Mouse (Mus musculus) spleen, adult 12 weeks (tissue): ENCODE results near the gene Prx.
"Not testable (repeated sequence)": the region's sequence is repeated elsewhere in the genome, so short reads cannot be mapped to it uniquely, and the experiment has no call there.

ENCODE experiments used
- DNase-seq: peaks from one replicate; pipeline ENCODE4 v3.0.0; 2022; ENCODE audit warnings: low spot score

Gene Prx

DNA sequence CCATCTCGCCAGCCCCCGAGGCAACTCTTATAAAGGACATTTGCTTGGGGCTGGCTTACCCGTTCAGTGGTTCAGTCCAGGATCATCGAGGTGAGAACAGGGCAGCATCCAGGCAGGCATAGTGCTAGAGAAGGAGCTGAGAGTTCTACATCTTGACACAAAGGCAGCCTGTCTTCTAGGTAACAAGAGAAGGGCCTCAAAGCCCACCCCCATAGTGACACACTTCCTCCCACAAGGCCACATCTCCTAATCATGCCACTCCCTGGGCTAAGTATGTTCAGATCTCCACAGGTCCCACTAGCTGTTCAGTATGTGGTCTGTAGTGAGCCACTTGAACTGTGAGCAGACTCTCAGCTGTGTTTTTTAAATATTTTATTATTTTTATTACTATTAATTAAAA, 15.3 kb upstream of the Prx start:
- DNase-seq, result no peak

DNA sequence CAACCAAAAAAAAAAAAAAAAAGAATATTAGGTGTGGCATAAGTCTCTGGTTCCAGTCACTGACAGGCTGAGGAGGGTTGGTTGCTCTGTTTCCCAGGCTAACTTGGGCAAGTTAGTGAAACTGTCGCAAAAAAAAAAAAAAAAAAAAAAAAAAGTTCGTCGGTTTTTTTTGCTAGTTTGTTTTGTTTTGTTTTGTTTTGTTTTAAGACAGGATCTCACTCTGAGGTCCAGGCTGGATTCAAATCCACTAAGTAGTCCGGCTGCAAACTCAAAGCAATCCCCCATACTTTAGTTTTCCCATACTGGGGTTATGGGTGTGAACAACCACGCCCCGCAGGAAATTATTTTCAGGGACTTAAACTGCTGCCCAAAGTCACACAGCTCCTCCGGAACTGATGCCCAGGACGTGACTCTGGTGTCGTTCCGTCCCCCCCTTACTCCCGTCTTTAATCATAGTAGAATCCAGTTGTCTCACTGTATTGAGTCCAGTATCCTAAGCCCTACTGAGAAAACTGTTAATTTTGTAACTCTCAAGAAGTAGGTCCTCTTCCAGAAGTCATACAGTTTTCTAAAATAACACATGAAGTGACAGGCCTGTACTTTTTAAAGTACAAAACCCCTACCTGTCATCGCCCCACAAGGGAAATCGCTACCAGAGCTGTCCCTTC, 12.9 kb upstream of the Prx start:
- DNase-seq, result peak; percentile 34

DNA sequence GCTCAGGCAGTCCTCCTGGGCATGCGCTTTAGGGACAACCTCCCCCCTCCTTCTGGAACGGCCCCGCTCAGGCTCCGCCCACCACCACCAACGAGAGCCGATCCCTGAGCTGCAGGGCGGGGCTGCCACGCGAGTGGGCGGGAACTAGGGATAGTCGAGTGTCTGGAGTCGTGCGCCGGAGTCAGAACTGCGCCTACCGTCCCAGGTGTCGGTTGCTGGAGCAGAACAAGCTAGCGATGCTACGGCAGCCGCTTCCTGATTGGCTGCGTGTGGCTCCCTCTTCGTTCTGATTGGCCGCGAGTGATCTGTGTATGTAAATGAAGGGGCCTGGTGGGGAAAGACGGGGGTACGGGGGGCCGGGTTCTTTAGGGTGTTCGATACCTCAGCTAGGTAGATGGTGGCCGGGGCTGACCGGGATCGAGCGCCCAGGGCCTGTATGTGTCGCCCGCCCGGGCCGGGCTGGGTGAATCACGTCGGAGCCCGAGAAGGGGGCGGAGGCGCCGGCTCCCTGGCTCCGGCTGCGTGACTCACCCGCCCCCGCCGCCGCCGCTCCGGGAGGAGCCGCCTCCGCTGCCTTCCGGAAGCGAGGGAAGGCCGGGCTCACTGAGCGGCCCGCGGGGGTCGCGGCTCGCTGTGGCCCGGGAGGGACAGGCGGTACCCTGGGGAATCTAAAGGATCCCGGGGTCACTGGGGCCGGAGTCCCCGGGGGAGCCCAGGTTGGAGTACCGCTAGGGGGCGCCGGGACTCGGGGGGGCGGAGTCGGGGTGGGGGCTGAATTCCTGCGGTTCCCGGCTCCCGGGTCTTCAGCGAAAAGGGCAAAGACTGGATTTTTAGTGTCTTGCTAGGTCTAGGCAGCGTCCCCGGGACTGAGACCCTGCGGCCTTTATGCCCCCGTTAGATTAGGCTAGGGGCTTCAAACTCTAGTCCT, 12.1 kb upstream of the Prx start, which contains the start of gene Sertad1:
TSS of gene Sertad1 (plus strand) at position 141 of the 928 bp plus-strand sequence.
- peak; percentile 100 for DNase-seq

DNA sequence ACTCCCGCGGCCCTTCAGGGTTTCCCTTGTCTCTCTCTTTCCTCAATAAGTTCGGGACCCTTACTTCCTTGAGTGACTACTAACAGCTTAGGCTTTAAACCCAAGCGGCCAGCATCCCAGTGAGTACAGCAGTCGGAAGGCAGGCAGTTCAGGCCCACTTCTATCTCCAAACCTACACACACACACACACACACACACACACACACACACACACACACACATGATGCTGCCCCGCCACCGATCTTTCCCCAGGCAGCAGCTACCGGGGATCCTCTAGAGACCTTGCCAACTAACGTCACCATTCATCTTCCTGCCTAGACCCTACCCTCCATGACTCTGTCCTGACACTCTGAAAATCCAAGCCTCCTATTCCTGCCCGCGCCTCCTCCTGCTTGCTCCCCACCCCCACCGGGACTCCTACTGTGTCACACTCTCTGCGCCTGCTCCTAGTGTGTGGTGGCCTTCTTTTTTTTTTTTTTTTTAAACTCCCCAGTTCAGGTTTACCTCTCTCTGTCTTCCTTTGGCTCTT, 11.3 kb upstream of the Prx start:
- DNase-seq, result no peak

DNA sequence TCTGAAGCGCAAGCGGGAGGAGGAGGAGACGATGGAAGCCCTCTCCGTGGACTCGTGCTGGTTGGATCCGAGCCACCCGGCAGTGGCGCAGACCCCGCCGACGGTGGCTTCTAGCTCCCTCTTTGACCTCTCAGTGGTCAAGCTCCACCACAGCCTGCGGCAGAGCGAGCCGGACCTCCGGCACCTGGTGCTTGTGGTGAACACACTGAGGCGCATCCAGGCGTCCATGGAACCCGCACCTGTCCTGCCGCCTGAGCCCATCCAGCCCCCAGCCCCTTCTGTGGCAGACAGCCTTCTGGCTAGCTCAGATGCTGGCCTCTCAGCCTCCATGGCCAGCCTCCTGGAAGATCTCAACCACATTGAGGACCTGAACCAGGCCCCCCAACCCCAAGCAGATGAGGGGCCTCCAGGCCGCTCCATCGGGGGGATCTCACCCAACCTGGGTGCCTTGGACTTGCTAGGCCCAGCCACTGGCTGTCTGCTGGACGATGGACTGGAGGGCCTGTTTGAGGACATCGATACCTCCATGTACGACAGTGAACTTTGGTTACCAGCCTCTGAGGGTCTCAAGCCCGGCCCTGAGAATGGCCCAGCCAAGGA, 9.8 kb upstream of the Prx start:
- no peak for DNase-seq

DNA sequence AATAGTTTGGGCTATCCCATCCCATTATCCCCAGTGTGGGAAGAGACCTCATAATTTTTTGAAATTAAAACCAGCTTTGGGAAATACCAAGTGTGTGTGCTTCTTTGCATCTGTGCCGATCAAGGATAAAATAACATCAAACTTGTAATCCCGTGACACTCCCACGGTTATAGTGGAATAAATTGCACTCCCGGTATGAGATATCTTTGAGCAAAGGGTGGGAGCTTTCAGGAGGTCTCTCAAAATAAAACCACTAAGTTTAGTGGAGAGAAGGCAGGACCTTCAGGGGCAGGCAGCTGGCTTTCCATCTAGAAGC, 8.9 kb upstream of the Prx start:
- DNase-seq, result no peak

DNA sequence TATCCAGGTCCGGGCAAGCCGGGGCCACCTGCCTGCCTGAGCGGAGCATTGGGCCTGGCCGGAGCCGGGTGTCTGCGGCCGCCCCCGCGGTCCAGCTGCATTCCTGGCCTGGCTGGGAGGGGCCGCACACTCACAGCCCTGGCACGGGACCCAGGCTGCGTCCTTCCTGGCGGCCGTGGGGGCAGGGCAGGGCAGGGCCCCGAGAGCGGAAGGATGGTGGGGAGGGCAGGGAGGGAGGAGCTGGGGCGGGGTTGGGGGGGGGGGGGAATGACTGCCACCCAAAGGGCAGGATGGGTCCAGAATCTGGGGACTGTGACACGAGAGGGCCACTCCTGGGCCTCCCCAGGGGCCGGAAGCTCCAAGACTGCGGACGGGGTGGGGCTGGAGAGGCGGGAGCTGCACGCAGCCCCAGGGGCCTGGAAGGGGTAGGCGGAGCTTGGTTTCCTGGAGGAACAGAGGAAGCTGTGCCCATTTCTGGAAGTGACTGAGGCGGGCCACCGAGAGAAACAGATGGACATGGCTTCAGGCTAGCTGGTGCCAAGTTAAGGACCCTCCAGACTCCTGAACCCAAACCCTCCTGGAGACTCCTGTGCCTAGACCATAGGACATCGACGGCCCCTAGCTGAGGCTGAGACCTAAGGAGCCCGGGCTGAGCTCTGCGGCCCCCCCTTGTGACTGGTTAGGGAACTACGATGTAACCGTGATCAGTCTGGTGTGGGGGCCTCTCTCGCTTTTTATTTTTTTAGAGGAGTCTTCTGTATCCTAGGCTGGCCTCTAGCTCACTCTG, 8.4 kb upstream of the Prx start:
- DNase-seq, result peak; percentile 89

DNA sequence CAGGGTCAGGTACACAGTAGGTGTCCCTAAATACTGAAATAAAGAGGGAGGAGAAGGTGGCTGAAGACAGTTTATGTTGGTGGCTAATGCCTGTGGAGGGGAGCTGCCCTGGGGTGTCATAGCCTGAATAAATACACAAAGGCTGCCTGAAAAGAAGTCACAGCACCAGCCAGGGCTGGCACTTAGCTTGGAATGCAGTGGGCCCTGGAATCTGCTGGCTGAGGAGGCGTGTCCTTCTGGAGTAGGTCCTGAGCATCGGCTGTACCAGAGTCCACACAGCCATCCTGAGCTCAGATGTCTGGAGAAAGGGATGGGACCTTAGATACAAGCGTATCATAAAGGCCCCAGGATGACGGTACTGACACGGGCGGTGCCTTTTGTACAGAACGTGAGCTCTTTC, 7.3 kb upstream of the Prx start:
- DNase-seq, result no peak

DNA sequence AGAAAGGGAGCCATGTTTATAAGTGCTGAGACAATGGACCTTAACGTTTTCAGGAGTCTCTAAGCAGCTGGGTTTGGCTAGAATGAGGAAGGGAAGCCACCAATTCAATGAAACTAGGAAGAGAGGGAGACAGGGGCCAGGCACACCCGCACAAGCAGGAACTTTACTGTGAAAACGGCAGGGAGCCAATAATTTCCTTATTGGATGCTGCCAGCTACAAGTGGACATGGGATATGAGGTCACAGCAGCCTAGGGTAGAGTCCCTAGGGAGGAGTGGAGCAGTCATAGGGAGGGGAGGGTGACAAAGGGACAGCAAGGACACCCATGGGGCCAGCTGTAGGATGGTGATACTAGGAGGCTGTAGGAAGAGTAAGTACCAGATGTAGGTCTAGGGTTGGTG, 6.1 kb upstream of the Prx start:
- no peak for DNase-seq

DNA sequence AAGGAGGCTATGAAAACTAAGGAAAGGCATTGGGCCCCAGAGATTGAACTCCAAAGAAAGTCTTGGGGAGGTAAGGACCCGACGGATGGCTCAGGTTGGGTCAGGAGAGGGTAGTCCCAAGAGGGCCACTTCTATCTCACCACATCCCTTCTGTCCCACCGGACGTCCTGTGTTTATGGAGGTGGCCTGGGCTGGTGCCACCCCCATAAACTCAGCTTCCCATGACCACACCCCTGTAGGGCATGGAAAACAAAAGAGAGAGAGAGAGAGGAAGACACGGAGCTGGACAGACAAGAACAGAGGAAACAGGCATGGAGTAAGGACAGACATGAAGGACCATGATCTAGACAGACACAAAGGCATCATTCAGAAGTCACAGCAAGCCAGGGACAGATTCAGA, 5.7 kb upstream of the Prx start:
- DNase-seq, result no peak

DNA sequence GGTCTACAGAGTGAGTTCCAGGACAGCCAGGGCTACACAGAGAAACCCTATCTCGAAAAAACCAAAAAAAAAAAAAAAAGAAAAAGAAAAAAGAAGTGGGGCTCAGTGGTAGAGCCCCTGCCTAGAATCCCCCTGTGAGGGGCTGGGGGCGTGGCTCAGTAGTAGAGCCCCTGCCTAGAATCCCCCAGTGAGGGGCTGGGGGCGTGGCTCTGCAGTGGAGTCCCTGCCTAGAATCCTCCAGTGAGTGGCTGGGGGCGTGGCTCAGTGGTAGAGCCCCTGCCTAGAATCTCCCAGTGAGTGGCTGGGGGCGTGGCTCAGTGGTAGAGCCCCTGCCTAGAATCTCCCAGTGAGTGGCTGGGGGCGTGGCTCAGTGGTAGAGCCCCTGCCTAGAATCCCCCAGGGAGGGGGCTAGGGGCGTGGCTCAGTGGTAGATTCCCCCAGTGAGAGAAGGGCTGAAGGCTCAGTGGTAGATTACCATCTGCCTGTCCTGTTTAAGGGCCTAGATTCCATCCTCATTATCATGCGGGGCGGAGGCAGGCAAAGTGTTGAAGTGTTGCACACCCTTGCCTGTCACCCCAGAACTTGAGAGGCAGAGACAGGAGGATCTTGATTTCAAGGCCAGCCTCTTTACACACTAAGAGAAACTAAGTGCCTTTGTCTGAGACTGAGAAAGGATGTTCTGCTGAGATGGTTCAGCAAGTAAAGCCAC, 4.3 kb upstream of the Prx start:
- DNase-seq, result not testable (repeated sequence)

DNA sequence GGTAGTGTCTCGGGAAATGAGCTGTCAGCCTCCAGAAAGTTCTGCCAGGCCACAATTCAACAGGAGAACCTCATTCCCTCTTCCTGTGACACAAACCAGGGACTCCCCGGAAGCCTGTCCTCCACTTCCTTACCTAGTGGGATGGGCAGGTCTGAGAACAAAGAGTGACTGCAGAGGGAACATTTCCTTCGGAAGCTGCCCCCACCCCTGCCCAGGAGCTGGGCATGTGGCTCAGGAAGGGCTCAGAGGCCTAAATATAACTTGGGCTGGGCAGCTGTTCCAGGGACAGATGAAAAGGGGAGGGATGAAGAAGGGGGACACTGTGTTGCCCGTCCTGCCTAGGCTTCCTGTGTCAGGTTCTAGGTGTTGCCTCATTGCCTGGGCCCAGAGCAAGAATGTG, 2.5 kb downstream of the Prx start:
- DNase-seq, result no peak

DNA sequence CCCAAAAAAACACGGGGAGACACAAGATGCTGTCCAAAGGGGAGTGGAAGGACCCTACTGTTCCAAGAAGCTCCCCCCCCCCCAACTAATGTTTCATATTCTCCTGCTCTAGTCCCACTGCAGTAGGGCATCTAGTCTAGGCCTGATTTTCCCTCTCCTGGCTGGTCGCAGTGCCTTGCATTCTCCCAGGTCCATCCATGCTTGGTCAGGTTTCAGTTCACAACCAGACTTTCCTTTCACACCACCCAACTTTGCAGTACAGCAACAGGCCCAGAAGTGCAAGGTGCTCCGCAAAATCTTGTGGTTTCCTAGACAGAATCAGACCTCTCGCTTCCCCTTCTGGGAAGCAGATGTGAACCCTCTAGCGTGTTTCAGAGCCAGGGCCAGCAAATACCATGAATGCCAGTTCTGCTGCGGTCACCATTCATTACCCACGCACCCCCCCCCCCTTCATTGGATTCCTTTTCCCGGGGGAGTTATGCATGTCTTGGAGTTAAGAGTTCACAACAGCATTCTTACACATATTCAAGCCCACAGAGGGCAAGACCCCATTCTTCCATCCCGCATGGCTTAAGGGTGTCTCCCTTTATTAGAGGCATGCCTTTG, 7.7 kb downstream of the Prx start:
- DNase-seq, result no peak

DNA sequence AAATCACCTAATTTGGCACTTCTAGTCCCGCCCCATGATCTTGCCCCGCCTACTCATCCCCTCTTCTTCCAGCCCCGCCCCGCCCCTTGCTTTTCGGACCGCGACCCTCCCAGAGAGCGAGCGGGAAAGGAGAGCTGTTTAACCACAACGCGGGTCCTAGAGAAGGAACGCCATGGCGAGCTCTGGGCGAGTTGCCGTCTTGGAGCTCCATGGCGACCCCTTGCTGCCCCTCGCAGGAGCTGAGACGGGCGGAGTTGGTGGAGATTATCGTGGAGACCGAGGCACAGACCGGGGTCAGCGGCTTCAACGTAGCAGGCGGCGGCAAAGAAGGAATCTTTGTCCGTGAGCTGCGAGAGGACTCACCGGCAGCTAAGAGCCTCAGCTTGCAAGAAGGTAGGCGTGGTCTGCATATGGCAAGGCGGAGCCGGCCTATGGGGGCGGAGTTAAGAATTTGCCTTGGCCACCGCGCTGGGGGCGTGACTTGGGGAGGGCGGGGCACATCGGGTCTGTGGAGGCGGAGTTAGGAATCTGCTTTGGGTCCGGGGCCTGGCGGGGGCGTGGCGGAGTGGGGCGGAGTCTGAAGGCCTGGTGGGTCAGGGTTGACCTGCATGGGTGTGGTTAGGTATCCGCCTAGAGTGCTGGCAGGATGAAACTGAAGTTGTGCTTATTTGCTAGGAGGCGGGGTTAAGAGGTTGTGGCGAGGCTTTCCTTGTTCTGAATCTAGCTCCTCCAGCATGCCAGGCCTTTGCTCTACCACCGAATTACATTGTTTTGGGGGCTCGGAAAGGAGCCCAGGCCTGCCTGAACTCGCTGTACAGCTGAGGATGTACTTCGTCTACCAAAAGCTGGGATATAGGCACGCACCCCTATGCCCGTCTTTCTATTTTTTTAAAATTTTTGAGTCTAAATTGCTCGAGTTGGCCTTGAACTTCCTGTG, 8.9 kb downstream of the Prx start:
- DNase-seq, result peak; percentile 100

DNA sequence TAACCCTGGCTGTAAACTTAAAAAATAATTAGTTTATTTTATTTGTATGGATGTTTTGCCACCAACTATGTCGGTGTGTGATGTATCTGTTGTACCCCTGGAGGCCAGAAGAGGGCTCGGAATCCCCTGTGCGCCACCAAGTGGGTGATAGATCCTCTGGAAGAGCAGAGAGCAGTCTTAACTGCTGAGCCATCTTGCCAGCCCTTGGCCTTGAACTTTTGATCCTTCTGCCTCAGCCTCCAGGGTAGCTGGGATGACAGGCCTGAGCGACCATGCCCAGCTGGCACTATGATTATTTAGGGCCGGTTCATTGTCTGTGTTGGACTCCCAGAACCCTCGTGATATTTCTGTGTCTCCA, 9.5 kb downstream of the Prx start:
- DNase-seq, result peak; percentile 58

DNA sequence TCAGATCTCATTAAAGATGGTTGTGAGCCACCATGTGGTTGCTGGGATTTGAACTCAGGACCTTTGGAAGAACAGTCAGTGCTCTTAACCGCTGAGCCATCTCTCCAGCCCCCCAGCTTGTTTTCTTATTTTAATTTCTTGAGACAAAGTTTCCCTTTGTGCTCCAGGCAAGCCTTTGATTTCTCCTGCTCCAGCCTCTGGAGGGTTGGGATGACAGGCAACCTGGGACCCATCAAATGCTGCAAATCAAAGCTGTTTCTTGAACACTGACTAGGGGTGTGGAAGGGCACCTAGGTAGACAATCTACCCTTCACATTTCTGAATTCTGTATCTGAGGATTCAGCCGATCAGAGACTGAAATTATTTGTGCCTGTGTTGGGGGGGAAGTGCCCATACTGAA, 11.7 kb downstream of the Prx start:
- DNase-seq, result no peak

DNA sequence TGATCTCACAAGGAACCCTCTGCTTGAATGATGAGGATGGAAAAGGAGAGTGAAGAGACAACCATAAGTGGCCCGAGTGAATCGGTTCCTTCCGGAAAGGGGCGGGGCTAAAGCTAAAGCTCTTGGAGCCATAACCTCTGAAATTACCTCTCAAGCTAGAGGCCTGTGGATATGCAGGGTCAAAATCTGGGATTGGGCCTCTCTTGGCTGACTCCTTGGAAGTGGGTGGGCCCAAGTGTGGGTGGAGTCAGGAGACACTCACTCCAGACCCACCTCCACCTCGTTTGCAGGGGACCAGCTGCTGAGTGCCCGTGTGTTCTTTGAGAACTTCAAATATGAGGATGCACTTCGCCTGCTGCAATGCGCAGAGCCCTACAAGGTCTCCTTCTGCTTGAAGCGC, 15.8 kb downstream of the Prx start:
- DNase-seq, result no peak

DNA sequence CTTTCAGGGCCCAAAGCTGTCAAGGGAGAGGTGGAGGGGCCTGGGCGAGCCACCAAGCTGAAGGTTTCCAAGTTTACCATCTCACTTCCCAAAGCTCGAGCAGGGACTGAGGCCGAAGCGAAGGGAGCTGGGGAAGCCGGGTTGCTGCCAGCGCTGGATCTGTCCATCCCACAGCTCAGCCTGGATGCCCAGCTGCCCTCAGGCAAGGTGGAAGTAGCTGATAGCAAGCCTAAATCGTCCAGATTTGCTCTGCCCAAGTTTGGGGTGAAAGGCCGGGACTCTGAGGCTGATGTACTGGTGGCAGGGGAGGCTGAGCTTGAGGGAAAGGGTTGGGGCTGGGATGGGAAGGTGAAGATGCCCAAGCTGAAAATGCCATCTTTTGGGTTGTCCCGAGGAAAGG, 19.2 kb downstream of the Prx start:
- no peak for DNase-seq

DNA sequence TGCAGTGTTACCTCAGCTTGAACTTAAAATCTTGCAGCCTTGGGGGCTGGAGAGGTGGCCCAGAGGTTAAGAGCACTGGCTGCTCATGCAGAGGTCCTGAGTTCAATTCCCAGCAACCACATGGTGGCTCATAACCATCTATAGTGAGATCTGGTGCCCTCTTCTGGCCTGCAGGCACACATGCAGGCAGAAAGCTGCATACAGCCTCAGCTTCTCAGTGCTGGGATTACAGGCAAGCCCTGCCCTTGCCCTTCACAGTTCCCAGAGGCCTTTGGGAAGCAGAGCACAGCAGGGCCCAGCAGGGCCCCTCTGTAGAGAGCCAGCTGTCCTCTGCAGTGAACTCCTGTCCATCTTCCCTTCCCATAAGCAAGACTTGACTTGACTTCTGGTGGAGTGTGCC, 21.0 kb downstream of the Prx start:
- no peak for DNase-seq

DNA sequence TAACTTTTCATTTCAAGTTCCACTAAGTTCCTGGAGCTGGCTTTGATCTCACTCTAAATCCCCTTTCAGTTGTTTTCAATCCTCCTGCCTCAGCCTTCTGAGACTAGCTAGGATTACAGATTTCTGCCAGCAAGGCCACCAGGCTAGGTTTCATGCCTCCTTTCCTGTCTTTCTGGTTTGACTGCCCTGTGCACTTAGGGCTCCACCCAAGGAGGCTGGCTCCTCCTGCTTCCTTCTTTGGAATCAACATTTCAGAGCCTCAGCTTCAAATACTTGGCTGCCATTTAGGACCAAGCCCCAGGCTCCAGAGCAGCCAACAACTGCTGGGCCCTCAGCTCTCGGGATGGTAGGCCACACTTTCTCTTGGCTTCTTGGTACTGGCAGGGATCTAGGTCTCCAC, 21.5 kb downstream of the Prx start:
- DNase-seq, result no peak
